Mouse (Mus musculus): ENCODE results near the gene Lrp2bp.

GRCm38 (mm10) chr8:46022758-46023157 lies 23.7 kb downstream of the Lrp2bp start:
- no peak for TF ChIP-seq TAL1 (IDR thresholded peaks at IDR 0.05; ENCODE audit: low read length)
- no peak for TF ChIP-seq GATA1 (IDR thresholded peaks at IDR 0.05; ENCODE audit: low read length)
